Mouse (Mus musculus) forebrain, embryonic 10.5 days (tissue): ENCODE measurements around the gene Prkg2. TPM values are rescaled to one million over a fixed set of nuclear protein-coding genes. Genes with fewer than 3 reads are reported as not detected.

Experiments used
- polyA plus RNA-seq: library from polyadenylated mRNA; unstranded; fragments of >200 nt; fragmentation: Nextera tagmentation; extraction: Ambion mirVana; gene quantifications from 2 replicates; pipeline ENCODE4 v1.2.1, GENCODE M21; 2016

Prkg2 gene
- polyA plus RNA-seq, 1 experiment from 2014 or later, result 2.0 TPM

Other genes with a start within 250 kb of the Prkg2 start
- gene Bmp3, start 182.9 kb downstream of the Prkg2 start, polyA plus RNA-seq, result 0.18 and 0.27 TPM in 2 replicates